Mouse (Mus musculus) neural tube, embryonic 13.5 days (tissue): Measurements from ENCODE around the gene Psmd6. TPM values are rescaled to one million over a fixed set of nuclear protein-coding genes. Genes with fewer than 3 reads are reported as not detected.

ENCODE experiments used
- ATAC-seq: fragments of 200-750 bp; cut with Nextera tagmentation; 2 replicates; pipeline ENCODE4 v1.8.0; 2017; ENCODE audit warnings: low read depth, mild to moderate bottlenecking, moderate TSS enrichment, moderate library complexity
- H3K27ac ChIP-seq: fragments of 300-500 bp; sonication (generic); replicated peaks from 2 replicates; pipeline ENCODE4 v1.5.1; 2015; ENCODE audit warnings: moderate library complexity, mild to moderate bottlenecking, inconsistent platforms
- H3K27me3 ChIP-seq: fragments of 300-500 bp; sonication (generic); 2 replicates; pipeline ENCODE4 v1.6.1; 2015; ENCODE audit warnings: mild to moderate bottlenecking, inconsistent platforms
- H3K36me3 ChIP-seq: fragments of 300-500 bp; sonication (generic); 2 replicates; pipeline ENCODE4 v1.6.1; 2015; ENCODE audit warnings: mild to moderate bottlenecking, inconsistent platforms
- H3K4me1 ChIP-seq: fragments of 300-500 bp; sonication (generic); replicated peaks from 2 replicates; pipeline ENCODE4 v1.6.1; 2015; ENCODE audit warnings: inconsistent platforms
- H3K4me2 ChIP-seq: fragments of 300-500 bp; sonication (generic); 2 replicates; pipeline ENCODE4 v1.6.1; 2015; ENCODE audit warnings: inconsistent platforms, mild to moderate bottlenecking, moderate library complexity
- H3K4me3 ChIP-seq: fragments of 300-500 bp; sonication (generic); 2 replicates; pipeline ENCODE4 v1.5.1; 2015; ENCODE audit warnings: mild to moderate bottlenecking, inconsistent platforms
- H3K9ac ChIP-seq: fragments of 300-500 bp; sonication (generic); 2 replicates; pipeline ENCODE4 v1.6.1; 2015; ENCODE audit warnings: moderate library complexity, mild to moderate bottlenecking, inconsistent platforms
- H3K9me3 ChIP-seq: fragments of 300-500 bp; sonication (generic); 2 replicates; pipeline ENCODE4 v1.6.1; 2016; ENCODE audit warnings: inconsistent platforms
- WGBS: fragments of 180-500 bp; shearing (Covaris S2); methylation state at CpG from one replicate; pipeline ENCODE4 v1.1.7; 2015; 5-methylcytosine and 5-hydroxymethylcytosine counted together
- polyA plus RNA-seq: library from polyadenylated mRNA; unstranded; fragments of >200 nt; fragmentation: Nextera tagmentation; extraction: Ambion mirVana; gene quantifications from 2 replicates; pipeline ENCODE4 v1.2.1, GENCODE M21; 2015

Psmd6 gene
- polyA plus RNA-seq, 1 experiment from 2014 or later = 288 TPM

DNA sequence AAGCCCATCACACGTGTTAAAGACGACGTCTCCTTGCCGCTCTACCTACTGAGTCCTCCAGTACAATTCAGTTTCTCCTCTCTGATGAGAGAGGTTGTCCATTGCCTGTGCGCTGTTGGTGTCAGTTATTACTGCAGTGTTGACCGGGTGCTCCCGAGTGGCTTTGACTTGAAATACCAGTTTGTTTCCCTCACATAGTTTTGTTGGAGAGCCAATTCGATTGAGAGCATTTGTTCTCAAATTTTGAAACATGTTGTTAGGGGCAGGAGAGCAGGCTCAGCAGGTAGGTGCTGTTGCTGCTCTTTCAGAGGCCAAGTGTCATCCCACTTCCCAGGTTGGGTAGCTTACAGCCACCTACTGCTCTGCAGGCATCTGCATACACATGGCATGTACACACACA is 37.0 kb downstream of the Psmd6 start:
- no peak for ATAC-seq

DNA sequence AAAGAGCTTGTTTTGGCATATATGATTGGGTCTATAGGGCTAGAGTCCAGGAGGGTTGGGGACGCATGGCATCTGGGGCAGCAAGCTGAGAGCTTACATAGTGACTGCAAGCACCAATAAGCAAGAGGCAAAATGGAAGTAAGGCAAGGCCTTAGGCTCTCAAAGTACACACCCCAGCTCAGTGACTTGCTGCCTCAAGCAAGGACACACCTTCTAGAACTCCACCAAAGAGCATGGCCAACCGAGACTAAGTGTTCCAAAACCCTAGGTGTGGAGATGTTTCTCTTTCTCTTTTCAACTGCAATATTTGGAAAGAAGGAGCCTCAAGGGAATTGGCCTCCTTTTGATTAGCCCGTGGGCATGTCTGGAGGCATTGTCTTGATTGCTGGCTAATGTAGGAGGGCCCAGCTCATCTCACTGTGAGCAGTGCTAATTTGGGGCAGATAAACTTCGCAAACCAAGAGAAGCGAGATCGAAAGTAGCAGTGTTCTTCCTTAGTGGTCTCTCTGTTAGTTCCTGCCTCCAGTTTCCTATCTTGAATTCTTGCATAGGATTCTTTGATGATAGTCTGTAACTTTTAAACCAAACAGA is 40.1 kb downstream of the Psmd6 start:
- Histone ChIP-seq H3K36me3 (peaks cover 3% of the 10 kb centered on the region; the same call in 1 of the 2 replicates), H3K4me3 (no peak overlapping the region), H3K9me3 (no peaks in the 10 kb centered on the region), H3K27me3 (no peaks in the 10 kb centered on the region), H3K9ac (no peak overlapping the region), H3K4me2 (no peak overlapping the region), H3K4me1 (no peaks in the 10 kb centered on the region), H3K27ac (no peak overlapping the region)
- ATAC-seq = no peak
- 91% methylated on average over 6 of the region's 6 CpGs for WGBS

More for the DNA sequence above, 37.0 kb downstream of the Psmd6 start:
- Histone ChIP-seq H3K4me1 (no peaks in the 10 kb centered on the region), H3K36me3 (no peaks in the 10 kb centered on the region), H3K27me3 (no peaks in the 10 kb centered on the region), H3K4me2 (no peak overlapping the region), H3K27ac (no peak overlapping the region), H3K9ac (no peak overlapping the region), H3K9me3 (no peaks in the 10 kb centered on the region), H3K4me3 (no peak overlapping the region)
- 95% methylated on average over 8 of the region's 8 CpGs for WGBS

DNA sequence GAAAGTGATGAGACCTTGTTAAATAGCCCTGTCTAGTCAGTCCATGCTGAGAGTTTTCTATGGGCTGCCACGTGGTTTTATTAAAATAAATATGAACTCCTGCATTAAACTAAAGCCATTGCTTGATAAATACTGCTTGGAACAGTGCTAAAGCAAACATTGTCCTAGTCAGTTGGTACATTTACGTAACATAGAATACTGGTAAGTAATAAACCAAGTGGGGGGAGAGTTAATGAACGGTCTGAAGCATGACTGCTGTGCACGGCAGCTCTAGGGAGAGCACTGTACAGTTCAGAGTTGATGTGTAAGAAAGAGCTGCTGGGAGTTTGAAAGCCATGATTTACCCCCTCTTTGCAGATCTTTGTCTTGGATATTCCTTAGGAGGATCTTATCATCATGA is 49.3 kb downstream of the Psmd6 start:
- Histone ChIP-seq H3K9me3 (no peaks in the 10 kb centered on the region), H3K4me3 (no peak overlapping the region), H3K4me2 (no peak overlapping the region), H3K9ac (no peak overlapping the region), H3K36me3 (no peaks in the 10 kb centered on the region), H3K27me3 (no peaks in the 10 kb centered on the region), H3K4me1 (peaks cover 40% of the 10 kb centered on the region), H3K27ac (peak overlapping the region; percentile 74)
- ATAC-seq = no peak
- 29% methylated on average over 4 of the region's 4 CpGs for WGBS

DNA sequence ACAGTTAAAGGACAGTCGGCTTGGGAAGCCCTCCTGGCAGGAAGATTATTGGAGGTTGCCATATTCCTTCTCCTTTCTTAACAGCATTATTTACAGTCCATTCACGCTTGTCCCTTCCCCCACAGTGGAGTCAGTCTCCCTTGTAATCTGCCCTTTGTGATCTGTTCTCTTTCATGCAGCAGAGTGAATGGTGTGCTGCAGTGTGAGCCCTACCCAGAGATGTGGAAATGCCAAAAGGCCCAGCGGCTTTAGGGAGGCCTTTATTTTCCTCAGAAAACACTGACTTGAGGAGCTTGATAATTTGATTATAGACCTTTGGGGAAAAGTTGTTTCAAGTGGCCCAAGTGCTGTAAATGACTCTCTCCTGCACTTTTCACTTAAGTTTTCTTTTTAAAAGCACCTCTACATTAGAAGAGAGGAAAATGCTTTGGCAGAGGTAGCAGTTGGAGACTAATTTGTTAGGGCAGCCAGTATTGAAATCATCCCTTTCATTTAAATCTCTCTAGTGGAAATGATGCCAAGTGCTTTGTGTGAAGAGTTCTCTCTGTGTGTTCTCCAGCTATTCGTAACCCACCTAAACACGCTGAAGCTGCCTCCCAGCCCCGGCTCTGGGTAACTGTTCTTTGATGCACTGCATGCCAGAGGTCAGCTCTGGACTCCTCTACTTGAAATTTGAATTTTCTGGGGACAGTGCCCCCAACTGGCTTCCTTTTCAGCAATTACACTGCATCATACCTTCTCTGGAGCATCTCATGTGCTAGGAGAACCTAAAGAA is 50.1 kb downstream of the Psmd6 start:
- WGBS = 9% methylated on average over 6 of the region's 6 CpGs

DNA sequence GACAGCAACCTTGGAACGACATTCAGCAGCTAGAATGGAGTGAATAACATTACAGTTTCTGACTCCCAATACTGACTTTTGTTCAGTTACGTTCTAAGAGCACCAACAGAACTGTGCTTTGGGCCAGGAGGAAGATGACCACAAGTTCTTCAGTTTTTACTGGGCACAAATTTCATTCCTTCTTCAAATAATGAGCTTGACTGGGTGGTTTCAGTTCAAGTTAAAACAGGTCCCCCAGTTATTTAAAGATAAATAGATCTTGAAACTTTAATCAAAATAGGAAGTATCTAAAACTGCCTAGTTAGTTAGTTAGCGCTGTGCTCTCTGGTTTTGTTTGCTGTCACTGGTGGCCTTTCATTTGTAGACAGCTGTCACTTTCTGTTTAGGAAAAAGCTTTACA is 52.2 kb downstream of the Psmd6 start:
- Histone ChIP-seq H3K27me3 (no peaks in the 10 kb centered on the region), H3K27ac (peak overlapping the region; percentile 35; the same call in 1 of the 2 replicates), H3K9me3 (no peaks in the 10 kb centered on the region), H3K36me3 (no peaks in the 10 kb centered on the region), H3K4me1 (peaks cover 50% of the 10 kb centered on the region), H3K4me3 (no peak overlapping the region), H3K9ac (no peak overlapping the region), H3K4me2 (no peak overlapping the region)
- WGBS = 48% methylated on average over 3 of the region's 3 CpGs
- no peak for ATAC-seq

More for the DNA sequence above, 50.1 kb downstream of the Psmd6 start:
- H3K4me1 ChIP-seq = peaks cover 40% of the 10 kb centered on the region
- H3K9me3 ChIP-seq = no peaks in the 10 kb centered on the region
- H3K36me3 ChIP-seq = no peaks in the 10 kb centered on the region
- H3K27ac ChIP-seq = peak overlapping the region; percentile 74
- peak; percentile 81 for ATAC-seq
- H3K4me3 ChIP-seq = no peak overlapping the region
- peak overlapping the region; percentile 31; the same call in 1 of the 2 replicates for H3K9ac ChIP-seq
- H3K4me2 ChIP-seq = no peak overlapping the region
- H3K27me3 ChIP-seq = no peaks in the 10 kb centered on the region

DNA sequence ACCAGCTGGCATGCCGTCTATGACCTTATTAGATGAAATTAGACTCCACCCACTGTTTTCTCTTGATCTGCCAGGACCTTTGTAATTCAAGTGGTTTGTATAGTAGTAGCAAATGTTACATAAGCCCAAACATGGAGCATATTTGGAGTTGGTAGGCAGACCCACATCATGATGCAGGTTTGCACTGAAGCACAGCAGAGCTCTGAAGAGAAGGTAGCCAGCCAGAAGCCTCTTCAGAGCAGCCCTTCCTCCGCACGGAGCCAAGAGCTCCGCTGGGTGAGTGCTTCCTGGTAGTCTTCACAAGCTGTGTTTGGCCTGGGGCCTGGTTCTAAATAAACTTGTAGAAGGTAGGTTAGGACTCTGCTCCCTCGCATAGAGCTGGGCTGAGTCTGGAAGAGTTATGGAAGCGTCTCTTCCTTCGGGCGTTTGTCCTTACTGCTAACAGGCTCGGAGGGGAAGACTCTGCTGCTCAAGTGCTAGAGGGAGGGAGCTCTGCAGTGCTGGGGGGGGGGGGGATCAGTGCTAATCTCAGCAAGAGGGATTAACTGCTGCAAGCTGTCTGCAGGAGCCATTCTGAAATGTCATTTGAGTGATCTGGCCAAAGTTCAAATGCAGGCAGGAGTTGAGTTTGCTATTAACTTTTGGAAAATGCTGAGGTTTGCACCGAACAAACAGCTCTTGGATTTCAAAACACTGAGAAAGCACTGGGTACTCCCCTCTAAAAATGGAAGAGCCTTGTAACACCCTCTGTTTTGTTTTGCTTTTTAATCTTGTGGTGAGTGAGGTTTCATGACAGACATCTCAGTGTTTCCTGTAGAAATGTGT is 52.9 kb downstream of the Psmd6 start:
- ATAC-seq = no peak
- H3K4me1 ChIP-seq = peaks cover 50% of the 10 kb centered on the region
- peak overlapping the region; percentile 31 for H3K4me2 ChIP-seq
- H3K36me3 ChIP-seq = no peaks in the 10 kb centered on the region
- H3K27ac ChIP-seq = peak overlapping the region; percentile 35
- H3K9me3 ChIP-seq = no peaks in the 10 kb centered on the region
- H3K9ac ChIP-seq = no peak overlapping the region
- no peak overlapping the region for H3K4me3 ChIP-seq
- 22% methylated on average over 10 of the region's 10 CpGs for WGBS
- no peaks in the 10 kb centered on the region for H3K27me3 ChIP-seq

DNA sequence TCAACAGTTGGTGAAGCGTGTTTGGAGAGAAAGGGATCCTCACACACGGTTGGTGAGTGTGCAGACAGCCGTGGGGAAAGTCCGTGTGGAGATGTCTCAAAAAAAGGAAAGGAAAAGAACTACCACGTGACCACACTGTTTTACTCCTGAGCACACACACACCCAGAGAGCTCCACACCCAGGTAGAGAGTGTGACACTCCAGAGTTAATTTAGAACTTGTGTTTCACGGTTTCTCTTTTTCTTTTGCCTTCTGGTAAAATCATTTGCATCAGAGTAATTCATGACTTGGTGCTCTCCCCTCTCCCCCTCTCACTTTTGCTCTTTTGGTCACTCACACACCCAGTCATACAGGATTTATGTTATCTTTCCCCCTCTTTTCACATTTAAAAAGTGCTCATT is 54.5 kb downstream of the Psmd6 start:
- no peaks in the 10 kb centered on the region for H3K36me3 ChIP-seq
- no peaks in the 10 kb centered on the region for H3K27me3 ChIP-seq
- ATAC-seq = no peak
- peaks cover 37% of the 10 kb centered on the region for H3K4me1 ChIP-seq
- WGBS = 80% methylated on average over 6 of the region's 6 CpGs
- H3K9me3 ChIP-seq = no peaks in the 10 kb centered on the region
- no peak overlapping the region for H3K4me2 ChIP-seq
- no peak overlapping the region for H3K27ac ChIP-seq
- H3K9ac ChIP-seq = no peak overlapping the region
- no peak overlapping the region for H3K4me3 ChIP-seq

DNA sequence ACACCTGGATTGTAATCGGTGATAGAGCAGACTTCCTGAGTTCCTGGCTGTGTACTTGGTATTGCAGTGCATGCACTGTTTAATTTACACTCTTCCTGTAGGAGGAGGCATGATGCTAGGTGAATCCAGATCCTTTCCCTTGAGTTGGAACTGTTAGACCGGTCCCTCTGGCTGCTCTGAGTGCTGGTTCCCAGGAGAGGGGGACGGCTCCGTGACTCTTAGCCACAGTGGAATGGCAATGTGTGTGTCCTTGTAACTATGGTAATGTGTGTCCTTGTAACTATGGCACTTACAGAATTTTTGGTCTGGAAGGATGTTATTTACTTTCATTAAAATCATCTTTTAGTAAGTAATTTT is 55.7 kb downstream of the Psmd6 start:
- Histone ChIP-seq H3K4me2 (no peak overlapping the region), H3K27me3 (no peaks in the 10 kb centered on the region), H3K4me3 (no peak overlapping the region), H3K9ac (no peak overlapping the region), H3K4me1 (peaks cover 26% of the 10 kb centered on the region), H3K36me3 (no peaks in the 10 kb centered on the region), H3K27ac (no peak overlapping the region), H3K9me3 (no peaks in the 10 kb centered on the region)
- no peak for ATAC-seq
- WGBS = 33% methylated on average over 4 of the region's 4 CpGs

DNA sequence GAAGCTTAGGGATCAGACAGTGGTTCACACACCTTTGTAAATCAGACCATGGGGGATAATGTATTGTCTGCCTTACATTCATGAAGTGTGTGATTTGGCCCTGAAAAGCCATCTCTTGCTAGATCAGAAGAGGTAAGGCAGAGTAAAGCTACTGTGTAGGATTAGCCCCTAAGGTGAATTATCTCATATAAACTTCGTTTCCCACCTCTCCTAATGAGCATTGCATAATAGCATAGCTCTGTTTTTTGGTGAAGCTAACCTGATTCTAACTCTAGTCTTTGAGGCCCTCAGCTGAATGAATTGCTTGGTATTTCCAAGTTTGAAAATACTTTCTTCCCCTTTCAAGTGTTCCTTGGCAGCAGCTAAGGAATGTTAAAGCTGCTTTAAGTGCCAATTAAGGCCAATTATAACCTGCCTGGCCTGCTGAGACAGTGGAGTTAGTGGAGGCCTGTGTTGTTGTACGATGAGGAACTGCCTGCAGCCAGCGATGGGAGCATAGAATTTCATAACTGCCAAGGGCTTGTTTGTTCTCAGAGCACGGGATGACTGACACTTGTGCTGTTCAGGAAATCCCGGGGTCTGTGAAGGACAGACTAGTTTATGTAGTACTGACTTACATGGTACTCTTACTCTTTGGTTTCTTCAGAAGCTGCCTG is 56.2 kb downstream of the Psmd6 start:
- no peaks in the 10 kb centered on the region for H3K9me3 ChIP-seq
- H3K4me3 ChIP-seq = no peak overlapping the region
- WGBS = 21% methylated on average over 5 of the region's 5 CpGs
- H3K4me2 ChIP-seq = no peak overlapping the region
- no peak for ATAC-seq
- peaks cover 21% of the 10 kb centered on the region for H3K4me1 ChIP-seq
- no peaks in the 10 kb centered on the region for H3K36me3 ChIP-seq
- no peak overlapping the region for H3K9ac ChIP-seq
- no peak overlapping the region for H3K27ac ChIP-seq
- no peaks in the 10 kb centered on the region for H3K27me3 ChIP-seq

DNA sequence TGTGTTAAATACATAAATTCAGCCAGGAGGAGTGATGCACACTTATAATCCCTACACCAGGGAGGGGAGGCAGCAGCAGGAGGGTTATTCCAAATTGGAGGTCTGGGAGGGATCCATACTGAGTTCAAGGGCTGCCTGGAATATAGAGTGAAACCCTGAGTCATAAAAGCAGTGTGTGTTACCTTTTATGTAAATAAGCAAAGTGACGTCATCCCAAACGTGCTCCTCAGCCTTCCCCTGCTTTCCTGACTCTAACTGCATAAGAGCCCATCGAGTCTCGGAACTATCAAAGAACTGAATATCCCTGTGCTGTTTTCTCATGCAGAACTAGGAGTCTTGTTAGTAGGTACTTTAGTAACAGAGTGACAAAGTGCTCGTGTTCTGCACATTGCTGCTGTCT is 57.4 kb downstream of the Psmd6 start:
- Histone ChIP-seq H3K4me1 (peaks cover 20% of the 10 kb centered on the region), H3K9ac (no peak overlapping the region), H3K27ac (no peak overlapping the region), H3K36me3 (0 out of 2 replicates have a peak, but pooled peaks cover 4% of the 10 kb centered on the region), H3K4me2 (no peak overlapping the region), H3K4me3 (no peak overlapping the region), H3K27me3 (no peaks in the 10 kb centered on the region), H3K9me3 (no peaks in the 10 kb centered on the region)
- no peak for ATAC-seq
- WGBS = 53% methylated on average over 5 of the region's 5 CpGs

DNA sequence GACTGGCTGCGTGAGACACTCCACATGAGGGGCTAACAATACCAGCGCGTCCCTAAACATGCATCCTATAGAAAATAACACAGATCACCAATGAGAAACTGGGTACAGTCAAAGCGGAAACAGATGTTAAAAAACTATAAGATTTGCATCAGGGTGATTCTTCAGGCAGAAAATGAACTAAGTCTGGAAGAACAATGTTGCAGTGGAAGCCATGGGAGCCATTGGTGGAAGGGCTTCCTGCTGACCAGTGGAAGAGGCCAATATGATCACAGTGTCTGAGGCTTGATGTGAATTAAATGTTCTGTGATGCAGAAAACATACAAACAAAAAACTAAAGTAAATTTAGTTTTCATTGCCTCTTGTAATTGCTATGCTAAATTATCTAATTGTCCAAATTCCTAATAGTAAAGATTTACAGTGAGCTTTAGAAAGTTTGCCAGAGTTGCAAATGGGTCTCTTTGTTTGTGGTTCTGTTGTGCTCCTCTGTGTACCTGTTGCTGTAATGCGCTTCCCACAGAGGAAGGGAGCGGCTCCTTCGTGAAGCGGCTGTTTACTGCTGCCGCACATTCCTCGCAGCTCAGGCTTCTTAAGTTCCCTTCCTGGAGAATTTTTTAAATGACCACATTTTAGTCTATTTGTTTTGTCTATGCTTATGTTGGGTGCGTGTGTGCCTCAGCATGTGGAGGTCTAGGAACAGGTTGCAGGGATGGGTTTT is 58.1 kb downstream of the Psmd6 start:
- peaks cover 13% of the 10 kb centered on the region for H3K4me1 ChIP-seq
- no peak overlapping the region for H3K9ac ChIP-seq
- no peak overlapping the region for H3K27ac ChIP-seq
- H3K4me3 ChIP-seq = no peak overlapping the region
- no peaks in the 10 kb centered on the region for H3K27me3 ChIP-seq
- 0 out of 2 replicates have a peak, but pooled peaks have one; percentile 25 for ATAC-seq
- 0 out of 2 replicates have a peak, but pooled peaks cover 6% of the 10 kb centered on the region for H3K36me3 ChIP-seq
- H3K4me2 ChIP-seq = no peak overlapping the region
- H3K9me3 ChIP-seq = no peaks in the 10 kb centered on the region
- 67% methylated on average over 11 of the region's 11 CpGs for WGBS
